Mouse (Mus musculus): Measurements from ENCODE around the gene Bptf. TPM values are rescaled to one million over a fixed set of nuclear protein-coding genes. Genes with fewer than 3 reads are reported as not detected.
"Not testable (repeated sequence)": the region's sequence is repeated elsewhere in the genome, so short reads cannot be mapped to it uniquely, and the experiment has no call there.

Gene Bptf
- polyA plus RNA-seq, 1 experiment, result 58.4 TPM

DNA sequence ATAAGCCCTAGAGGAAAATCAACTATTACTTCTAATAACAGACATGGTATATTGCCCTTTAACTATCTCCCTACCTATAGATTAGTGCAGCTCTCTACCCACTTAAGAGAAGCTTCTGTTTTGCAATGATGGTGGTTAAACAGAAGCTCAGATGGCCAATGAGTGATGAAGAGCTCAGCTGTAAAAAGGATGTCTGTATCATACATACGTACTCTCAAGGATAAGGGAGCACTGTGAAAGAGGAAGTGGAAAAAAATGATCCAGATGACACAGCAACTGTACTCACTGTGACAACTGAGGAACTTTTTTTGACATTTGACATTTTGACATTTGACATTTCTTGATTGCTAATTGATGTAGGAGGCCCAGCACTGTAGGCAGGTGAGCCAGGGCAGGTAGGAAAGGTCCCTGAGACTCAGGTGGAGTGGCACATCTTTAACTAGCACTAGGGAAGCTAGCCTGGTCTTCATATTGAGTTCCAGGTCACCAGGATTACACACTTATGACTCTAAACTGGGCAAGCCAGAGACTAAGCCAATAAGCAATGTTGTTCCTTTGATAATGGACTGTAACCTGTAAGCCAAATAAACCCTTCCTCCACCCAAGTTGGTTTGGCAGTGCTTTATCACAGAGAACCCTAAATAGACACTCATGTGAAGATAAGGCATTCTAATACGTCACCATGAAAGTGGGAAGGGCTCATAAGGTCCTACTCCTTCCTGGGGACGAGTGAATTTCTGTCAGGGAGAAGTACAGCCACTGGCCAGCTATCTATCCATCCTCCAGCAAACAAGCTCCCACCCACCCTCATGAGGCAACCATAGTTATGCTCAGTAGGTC, 137.5 kb downstream of the Bptf start:
- no peak for DNase-seq
- no peaks in the 10 kb centered on the region for H3K27me3 ChIP-seq (ENCODE audit: control insufficient read depth, insufficient read depth, low read length)
- H3K36me3 ChIP-seq (ENCODE audit: control insufficient read depth, insufficient read depth, low read length), result peaks cover 67% of the 10 kb centered on the region
- H3K27ac ChIP-seq (ENCODE audit: control insufficient read depth, insufficient read depth, low read length), result no peak overlapping the region
- peaks cover 5% of the 10 kb centered on the region for H3K4me1 ChIP-seq (replicated peaks; ENCODE audit: control insufficient read depth, insufficient read depth, low read length)
- TF ChIP-seq POLR2A (IDR thresholded peaks at IDR 0.05; ENCODE audit: control insufficient read depth, extremely low read depth, insufficient read depth, low read length, poor library complexity), result no peak
- TF ChIP-seq CTCF (IDR thresholded peaks at IDR 0.05; ENCODE audit: borderline replicate concordance, control insufficient read depth, extremely low read depth, insufficient read depth, low read length, poor library complexity), result no peak
- 85% methylated on average over 3 of the region's 3 CpGs for WGBS
- H3K4me3 ChIP-seq (ENCODE audit: control insufficient read depth, insufficient read depth, low read length), result no peak overlapping the region

DNA sequence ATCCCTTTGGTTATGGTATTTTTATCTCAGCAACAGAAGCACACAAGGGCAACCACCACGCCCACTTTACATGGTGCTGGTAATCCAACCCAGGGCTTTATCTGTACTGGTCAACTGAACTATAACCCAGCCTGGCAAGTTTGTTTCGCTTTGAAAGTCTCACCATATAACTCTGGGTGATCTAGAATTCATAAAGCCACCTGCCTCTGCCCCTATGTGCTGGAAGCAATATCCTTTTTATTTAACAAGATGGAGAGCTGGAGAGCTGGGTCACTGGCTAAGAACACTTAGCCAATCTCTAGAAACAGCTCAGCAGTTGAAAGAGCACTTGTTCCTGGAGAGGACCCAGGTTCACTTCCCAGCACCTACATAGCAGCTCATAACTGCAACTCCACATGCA, 144.5 kb downstream of the Bptf start:
- Histone ChIP-seq H3K4me3 (ENCODE audit: control insufficient read depth, insufficient read depth, low read length) (no peak overlapping the region), H3K4me1 (replicated peaks; ENCODE audit: control insufficient read depth, insufficient read depth, low read length) (no peaks in the 10 kb centered on the region), H3K27ac (ENCODE audit: control insufficient read depth, insufficient read depth, low read length) (no peak overlapping the region), H3K27me3 (ENCODE audit: control insufficient read depth, insufficient read depth, low read length) (no peaks in the 10 kb centered on the region), H3K36me3 (ENCODE audit: control insufficient read depth, insufficient read depth, low read length) (peaks cover 51% of the 10 kb centered on the region)
- no peak for TF ChIP-seq POLR2A (IDR thresholded peaks at IDR 0.05; ENCODE audit: control insufficient read depth, extremely low read depth, insufficient read depth, low read length, poor library complexity)
- TF ChIP-seq CTCF (IDR thresholded peaks at IDR 0.05; ENCODE audit: borderline replicate concordance, control insufficient read depth, extremely low read depth, insufficient read depth, low read length, poor library complexity), result no peak
- no peak for DNase-seq
- WGBS, result 97% methylated on average over 2 of the region's 2 CpGs

DNA sequence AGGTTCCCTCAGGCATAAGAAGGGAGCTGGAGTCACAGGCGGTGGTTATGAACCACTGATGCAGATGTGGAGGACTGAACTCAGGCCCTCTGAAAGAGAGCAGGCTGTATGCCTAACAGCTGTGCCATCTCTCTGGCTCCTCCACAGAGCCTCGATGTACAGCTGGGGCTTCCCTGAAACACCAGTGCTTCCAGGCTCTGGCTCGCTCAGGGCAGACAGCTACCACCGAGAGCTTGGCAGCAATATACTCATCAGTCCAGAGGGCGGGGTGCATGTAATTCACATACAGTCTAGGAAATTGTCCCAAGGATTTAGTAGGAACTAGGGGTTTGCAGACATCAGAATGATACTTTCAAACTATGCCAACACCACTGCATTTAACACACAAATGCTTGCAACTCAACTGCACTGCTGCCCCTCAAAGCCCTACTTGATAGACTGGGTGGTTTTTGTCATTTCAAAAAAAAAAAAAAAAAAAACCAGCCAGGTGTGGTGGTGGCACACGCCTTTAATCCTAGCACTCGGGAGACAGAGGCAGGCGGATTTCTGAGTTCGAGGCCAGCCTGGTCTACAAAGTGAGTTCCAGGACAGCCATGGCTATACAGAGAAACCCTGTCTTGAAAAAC, 145.8 kb downstream of the Bptf start:
- H3K4me1 ChIP-seq (replicated peaks; ENCODE audit: control insufficient read depth, insufficient read depth, low read length); H3K27me3 ChIP-seq (ENCODE audit: control insufficient read depth, insufficient read depth, low read length); DNase-seq; H3K4me3 ChIP-seq (ENCODE audit: control insufficient read depth, insufficient read depth, low read length); H3K27ac ChIP-seq (ENCODE audit: control insufficient read depth, insufficient read depth, low read length): not testable (repeated sequence)
- WGBS, result 88% methylated on average over 9 of the region's 9 CpGs
- H3K36me3 ChIP-seq (ENCODE audit: control insufficient read depth, insufficient read depth, low read length), result peaks cover 40% of the 10 kb centered on the region

Other genes starting within 250 kb of the Bptf start
- gene Smurf2, start 211.4 kb downstream of the Bptf start, polyA plus RNA-seq (2012; rRNA removed), result 9.5 and 9.9 TPM in 2 replicates
- gene Kpna2, start 132.6 kb downstream of the Bptf start, polyA plus RNA-seq (2012; rRNA removed), result 103 and 134 TPM in 2 replicates
- 0.97 and 1.3 TPM in 2 replicates for gene 1810010H24Rik, start 106.4 kb downstream of the Bptf start, polyA plus RNA-seq (2012; rRNA removed)
- gene Nol11, start 57.3 kb upstream of the Bptf start, polyA plus RNA-seq (2012; rRNA removed), result 11.7 and 12.8 TPM in 2 replicates